ENCODE assay signal across 8 mouse cellular contexts in genomic region chr4:97772084-97772484, GRCm38 (mm10). TPM values are rescaled to one million over a fixed set of nuclear protein-coding genes. Genes with fewer than 3 reads are reported as not detected.
DNase-seq lines count a peak whose midpoint lies in the region; ATAC-seq and TF ChIP-seq lines count a peak whose summit lies in the region.

No protein-coding gene starts in this region.

- no peaks in the 10 kb centered on the region for H3K36me3 ChIP-seq in forebrain, postnatal 0 days (ENCODE audit: insufficient read depth)
- H3K36me3 ChIP-seq in lung, embryonic 15.5 days: no peaks in the 10 kb centered on the region

- ATAC-seq in forebrain, postnatal 0 days: peak; percentile 92
- peak; percentile 94 for ATAC-seq in lung, embryonic 15.5 days (ENCODE audit: borderline replicate concordance, extremely low read depth, low FRiP score, low TSS enrichment)

- WGBS in cerebellum, adult 2 months: under 1% methylated on average over 25 of the region's 25 CpGs
- WGBS in forebrain, postnatal 0 days: under 1% methylated on average over 25 of the region's 25 CpGs
- 0% methylated on average over 25 of the region's 25 CpGs for WGBS in lung, embryonic 15.5 days
- under 1% methylated on average over 25 of the region's 25 CpGs for WGBS in olfactory bulb, adult 2 months

- peak overlapping the region; percentile 98 for H3K4me3 ChIP-seq in cerebellum, adult 2 months (replicated peaks; ENCODE audit: insufficient read depth, low read depth, low read length)
- peak overlapping the region; percentile 45 for H3K4me3 ChIP-seq in forebrain, postnatal 0 days (ENCODE audit: low read depth, low read length)
- H3K4me3 ChIP-seq in lung, embryonic 15.5 days: peak overlapping the region; percentile 45
- peak overlapping the region; percentile 47 for H3K4me3 ChIP-seq in olfactory bulb, adult 2 months (ENCODE audit: insufficient read depth, low read depth, low read length)

- TF ChIP-seq POLR2A in cerebellum, adult 2 months (IDR thresholded peaks at IDR 0.05; ENCODE audit: borderline replicate concordance, insufficient read depth, low read length): peak; percentile 88; the same call in 1 of the 2 replicates
- peak; percentile 51; the same call in 1 of the 2 replicates for TF ChIP-seq POLR2A in olfactory bulb, adult 2 months (IDR thresholded peaks at IDR 0.05; ENCODE audit: insufficient read depth, low read depth, low read length)

- peak; percentile 92 for DNase-seq in MEL-GATA-1-ER (ENCODE audit: extremely low read depth, low read depth)
- peak; percentile 97 to 99 for DNase-seq in cerebellum, adult 2 months
- peak; percentile 94 for DNase-seq in forebrain, postnatal 0 days
- DNase-seq in heart, postnatal 4 days: peak; percentile 98
- DNase-seq in layer of hippocampus, adult 9-10 months (ENCODE audit: low spot score): peak; percentile 92
- DNase-seq in thymus, adult 18-20 months: peak; percentile 96

- peaks cover 3% of the 10 kb centered on the region; the same call in 1 of the 2 replicates for H3K4me1 ChIP-seq in cerebellum, adult 2 months (ENCODE audit: control insufficient read depth, insufficient read depth, low read length)
- H3K4me1 ChIP-seq in forebrain, postnatal 0 days (ENCODE audit: insufficient read depth): 0 out of 2 replicates have a peak, but pooled peaks cover 10% of the 10 kb centered on the region
- H3K4me1 ChIP-seq in lung, embryonic 15.5 days: peaks cover 26% of the 10 kb centered on the region
- H3K4me1 ChIP-seq in olfactory bulb, adult 2 months (ENCODE audit: control insufficient read depth, insufficient read depth, low read length): 0 out of 2 replicates have a peak, but pooled peaks cover 2% of the 10 kb centered on the region

- peak overlapping the region; percentile 26 for H3K9ac ChIP-seq in forebrain, postnatal 0 days
- peak overlapping the region; percentile 40 for H3K9ac ChIP-seq in lung, embryonic 15.5 days

- TF ChIP-seq CTCF in cerebellum, adult 2 months (IDR thresholded peaks at IDR 0.05; ENCODE audit: borderline replicate concordance, insufficient read depth, low read depth, low read length): no peak
- TF ChIP-seq CTCF in forebrain, postnatal 0 days (IDR thresholded peaks at IDR 0.05; ENCODE audit: low read depth): no peak
- no peak for TF ChIP-seq CTCF in olfactory bulb, adult 2 months (IDR thresholded peaks at IDR 0.05; ENCODE audit: insufficient read depth, low read depth, low read length)

- peak overlapping the region; percentile 99 for H3K27ac ChIP-seq in cerebellum, adult 2 months (ENCODE audit: insufficient read depth, low read length)
- peak overlapping the region; percentile 69 for H3K27ac ChIP-seq in forebrain, postnatal 0 days (ENCODE audit: low read depth, low read length)
- H3K27ac ChIP-seq in lung, embryonic 15.5 days: peak overlapping the region; percentile 96
- peak overlapping the region; percentile 87 for H3K27ac ChIP-seq in olfactory bulb, adult 2 months (ENCODE audit: insufficient read depth, low read depth, low read length)

- H3K9me3 ChIP-seq in forebrain, postnatal 0 days (ENCODE audit: low read length): no peaks in the 10 kb centered on the region
- no peaks in the 10 kb centered on the region for H3K9me3 ChIP-seq in lung, embryonic 15.5 days

- H3K4me2 ChIP-seq in forebrain, postnatal 0 days (ENCODE audit: low read depth): peak overlapping the region; percentile 67
- H3K4me2 ChIP-seq in lung, embryonic 15.5 days: peak overlapping the region; percentile 69

- no peaks in the 10 kb centered on the region for H3K27me3 ChIP-seq in cerebellum, adult 2 months (ENCODE audit: control insufficient read depth, insufficient read depth, low read length)
- H3K27me3 ChIP-seq in forebrain, postnatal 0 days (ENCODE audit: insufficient read depth, low read length): no peaks in the 10 kb centered on the region; the same call in 1 of the 2 replicates
- no peaks in the 10 kb centered on the region for H3K27me3 ChIP-seq in lung, embryonic 15.5 days

RNA-seq across cellular contexts. Expression of gene Nfia, which starts 0.5 kb away (rescaled TPM):
- 41.2 and 55.0 TPM in 2 replicates for polyA plus RNA-seq in cerebellum, adult 2 months (2012; rRNA removed)
- 44.1 and 51.2 TPM in 2 replicates for total RNA-seq in forebrain, postnatal 0 days (2014; rRNA removed)
- polyA plus RNA-seq in forebrain, postnatal 0 days (2015; fragmentation: Nextera tagmentation; extraction: Ambion mirVana): 38.2 and 57.5 TPM in 2 replicates
- total RNA-seq in heart, postnatal 4 days (2021): 100 to 1,000 TPM; 206 to 217 TPM
- 44.8 and 50.2 TPM in 2 replicates for polyA plus RNA-seq in lung, embryonic 15.5 days (2015; fragmentation: Nextera tagmentation; extraction: Ambion mirVana)
- not detected in 2 replicates for polyA plus RNA-seq in olfactory bulb, adult 2 months (2012; ENCODE audit: insufficient read depth, insufficient read length, low replicate concordance, missing spikeins)

RNA-seq across cellular contexts. Expression of gene E130114P18Rik, which starts 5.8 kb away (rescaled TPM):
- 14.9 and 17.1 TPM in 2 replicates for polyA plus RNA-seq in cerebellum, adult 2 months (2012; rRNA removed)
- total RNA-seq in forebrain, postnatal 0 days (2014; rRNA removed): 12.9 and 15.2 TPM in 2 replicates
- polyA plus RNA-seq in forebrain, postnatal 0 days (2015; fragmentation: Nextera tagmentation; extraction: Ambion mirVana): 19.3 and 20.7 TPM in 2 replicates
- not detected for total RNA-seq in heart, postnatal 4 days (2021)
- 0.44 and 0.99 TPM in 2 replicates for polyA plus RNA-seq in lung, embryonic 15.5 days (2015; fragmentation: Nextera tagmentation; extraction: Ambion mirVana)
- polyA plus RNA-seq in olfactory bulb, adult 2 months (2012; ENCODE audit: insufficient read depth, insufficient read length, low replicate concordance, missing spikeins): not detected in 2 replicates

Comparison
In these comparisons a context has a peak if more than half of its experiments do, and no peak if none do; other contexts are left out.
1. Peak in every context shown above with its lines: DNase-seq, ATAC-seq, H3K4me3 ChIP-seq and H3K27ac ChIP-seq.
2. H3K4me3 ChIP-seq: peak in every context shown above with its lines; median percentile 98 in cerebellum, adult 2 months; 47 in olfactory bulb, adult 2 months; 45 in forebrain, postnatal 0 days; 45 in lung, embryonic 15.5 days.